ENCODE assay signal across 22 mouse cellular contexts in the genomic region with DNA sequence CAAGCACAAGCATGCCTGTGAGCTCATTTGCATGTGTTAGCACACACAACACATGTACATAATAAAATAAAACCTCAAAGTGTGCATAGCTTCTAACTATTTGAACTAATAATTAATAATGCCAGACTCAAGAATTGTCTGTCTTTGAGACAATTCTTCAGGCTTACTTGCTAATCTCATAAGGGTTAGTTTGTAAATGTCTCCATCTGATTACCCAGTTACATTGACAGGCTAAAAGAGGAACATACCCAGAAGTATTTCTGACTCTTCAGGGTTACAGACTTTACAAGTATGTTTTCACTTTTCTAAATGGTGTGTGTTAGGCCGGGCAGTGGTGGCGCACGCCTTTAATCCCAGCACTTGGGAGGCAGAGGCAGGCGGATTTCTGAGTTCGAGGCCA. TPM values are rescaled to one million over a fixed set of nuclear protein-coding genes. Genes with fewer than 3 reads are reported as not detected.
"Had no signal": no experiment of that assay in that cellular context is flagged by ENCODE, and none has a peak within 500 bp of the region (broad histone marks: within the 10 kb centered on the region; RNA-seq: fewer than 3 reads in every experiment).

No protein-coding gene starts in this region.

- DNase-seq: lung, adult 18-20 months; lung, postnatal 14 days; lung, postnatal 36 days; retina, postnatal 1 day; right cerebral cortex, adult 18-20 months; right cerebral cortex, postnatal 25 days; right cerebral cortex, postnatal 4 days; spleen, adult 18-20 months; thymus, adult 2 months; thymus, postnatal 25 days; thymus, postnatal 4 days had no signal

- H3K4me1 ChIP-seq: midbrain, embryonic 13.5 days; midbrain, embryonic 15.5 days had no signal

- ATAC-seq: lung, postnatal 0 days; midbrain, embryonic 13.5 days; midbrain, embryonic 15.5 days had no signal

- H3K9me3 ChIP-seq: lung, embryonic 15.5 days; megakaryocyte, embryonic 14.5 days; midbrain, embryonic 13.5 days; midbrain, embryonic 15.5 days; neural tube, embryonic 12.5 days; stomach, embryonic 15.5 days had no signal

- H3K9ac ChIP-seq: lung, embryonic 15.5 days; midbrain, embryonic 13.5 days; midbrain, embryonic 15.5 days; neural tube, embryonic 12.5 days; stomach, embryonic 15.5 days had no signal

- H3K27me3 ChIP-seq: lung, embryonic 15.5 days; megakaryocyte, embryonic 14.5 days; midbrain, embryonic 13.5 days; midbrain, embryonic 15.5 days; neural tube, embryonic 12.5 days; stomach, embryonic 15.5 days had no signal

- H3K4me3 ChIP-seq: lung, embryonic 15.5 days; megakaryocyte, embryonic 14.5 days; midbrain, embryonic 13.5 days; midbrain, embryonic 15.5 days; neural tube, embryonic 12.5 days; stomach, embryonic 15.5 days had no signal

- H3K27ac ChIP-seq: lung, embryonic 15.5 days; macrophage; midbrain, embryonic 13.5 days; midbrain, embryonic 15.5 days; neural tube, embryonic 12.5 days; stomach, embryonic 15.5 days; stomach, postnatal 0 days had no signal

- H3K4me2 ChIP-seq: lung, embryonic 15.5 days; midbrain, embryonic 11.5 days; midbrain, embryonic 13.5 days; midbrain, embryonic 15.5 days; neural tube, embryonic 12.5 days; stomach, embryonic 15.5 days had no signal

- H3K36me3 ChIP-seq: lung, embryonic 15.5 days; midbrain, embryonic 13.5 days; midbrain, embryonic 15.5 days; neural tube, embryonic 12.5 days; stomach, embryonic 15.5 days had no signal

RNA-seq across cellular contexts. Expression of gene Adra2a, which starts 28.4 kb away (rescaled TPM):
- total RNA-seq: monocyte, adult 5-6 weeks had no signal
- polyA plus RNA-seq: macrophage had no signal
